Mouse (Mus musculus) right cerebral cortex, postnatal 36 days (tissue): ENCODE measurements around the gene Txndc16.

Experiments
- DNase-seq, 2 experiments: peaks; one replicate each; pipeline ENCODE4 v3.0.0; 2022; ENCODE audit warnings: low spot score in 2 of 2, mixed read lengths in 1 of 2

Txndc16 gene

DNA sequence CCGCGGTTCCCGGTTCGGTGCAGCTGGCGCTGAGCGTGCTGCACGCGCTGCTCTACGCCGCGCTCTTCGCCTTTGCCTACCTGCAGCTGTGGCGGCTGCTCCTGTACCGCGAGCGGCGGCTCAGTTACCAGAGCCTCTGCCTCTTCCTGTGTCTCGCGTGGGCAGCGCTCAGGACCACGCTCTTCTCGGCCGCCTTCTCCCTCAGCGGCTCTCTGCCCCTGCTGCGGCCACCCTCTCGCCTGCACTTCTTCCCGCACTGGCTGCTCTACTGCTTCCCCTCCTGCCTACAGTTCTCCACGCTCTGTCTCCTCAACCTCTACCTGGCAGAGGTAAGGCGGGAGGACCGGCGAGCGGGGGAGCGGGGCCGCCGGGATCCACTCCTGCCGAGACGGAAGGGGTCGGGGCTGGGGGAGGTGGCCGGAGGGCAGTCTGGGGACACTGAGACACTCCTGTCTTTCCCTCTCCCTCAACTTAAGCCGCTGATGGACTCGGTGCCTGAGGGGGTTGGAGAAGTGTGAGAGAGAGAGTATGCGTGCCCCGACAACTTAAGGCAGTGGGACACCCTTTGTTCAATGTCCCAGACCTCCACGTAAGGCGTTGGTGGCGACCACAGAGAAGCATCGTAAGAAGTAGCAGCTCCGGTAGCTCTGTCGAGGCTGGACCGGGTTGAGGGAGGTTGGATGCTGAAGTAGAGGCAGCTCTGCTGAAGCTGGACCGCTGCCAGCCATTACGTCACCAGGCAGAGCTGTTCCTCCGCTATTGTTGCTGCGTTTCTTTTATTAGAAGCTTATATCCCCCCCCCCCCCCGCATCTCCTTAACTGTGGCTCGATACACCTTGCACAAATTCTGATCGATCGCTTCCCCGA lies at the start of gene Txndc16:
Gene Txndc16, minus strand, starts transcription at position 239 of the 867 bp plus-strand sequence.
- DNase-seq: peak; percentile 66 to 72

DNA sequence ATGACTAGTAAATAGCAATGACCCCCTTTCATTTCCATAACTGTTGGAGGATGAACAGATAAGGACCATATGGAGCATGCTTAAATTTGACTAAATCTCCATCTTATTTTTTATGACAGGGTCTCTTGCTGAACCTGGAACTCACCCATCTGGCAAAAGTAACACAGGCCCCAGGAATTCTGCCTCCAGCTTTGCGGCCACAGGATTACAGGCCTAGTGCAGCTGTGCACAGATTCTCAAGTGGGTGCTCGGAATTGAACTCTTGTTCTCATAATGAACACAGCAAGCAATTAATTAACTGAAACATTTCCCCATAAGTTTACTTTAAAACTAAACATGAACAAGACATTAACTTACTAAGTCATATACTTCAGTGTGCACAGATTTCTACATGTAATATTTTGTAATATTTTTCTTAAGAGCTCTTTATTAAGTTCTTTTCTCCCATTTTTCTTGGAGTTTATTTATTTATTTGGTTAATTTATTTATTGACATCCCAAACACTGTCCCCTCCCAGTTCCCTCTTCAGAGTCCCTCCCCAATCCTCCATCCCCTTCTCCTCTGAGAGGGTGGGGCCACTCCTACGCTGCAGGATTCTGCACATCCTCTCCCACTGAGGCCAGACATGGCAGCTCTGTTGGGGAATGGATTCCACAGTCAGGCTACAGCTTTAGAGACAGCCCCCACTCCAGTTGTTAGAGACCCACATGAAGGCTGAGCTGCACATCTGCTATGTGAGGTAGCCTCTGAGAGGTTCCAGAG lies 43.9 kb upstream of the Txndc16 start:
- DNase-seq: no peak

DNA sequence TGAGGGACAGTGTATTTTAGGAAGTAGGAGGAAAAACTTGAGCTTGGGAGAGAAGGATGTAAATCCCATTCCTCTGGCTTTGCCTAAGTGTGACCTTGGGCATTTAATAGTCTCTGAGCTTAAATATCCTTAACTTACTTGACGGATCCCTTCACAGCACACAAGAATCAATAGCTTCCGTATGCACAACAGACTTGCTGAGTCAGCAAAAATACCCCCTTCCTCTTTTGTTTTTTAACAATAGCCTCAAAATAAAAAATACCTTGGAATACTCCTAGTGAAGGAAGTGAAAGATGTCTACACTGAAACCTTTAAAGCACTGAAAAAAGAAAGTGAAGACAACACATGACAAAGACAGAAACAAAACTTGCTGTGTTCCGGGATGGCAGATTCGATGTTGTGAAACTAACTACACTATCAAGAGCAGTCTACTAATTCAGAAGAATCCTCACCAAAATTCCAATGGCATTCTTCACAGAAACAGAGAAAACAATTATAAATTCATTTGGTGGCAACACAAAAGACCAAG lies 31.5 kb upstream of the Txndc16 start:
- DNase-seq: no peak

DNA sequence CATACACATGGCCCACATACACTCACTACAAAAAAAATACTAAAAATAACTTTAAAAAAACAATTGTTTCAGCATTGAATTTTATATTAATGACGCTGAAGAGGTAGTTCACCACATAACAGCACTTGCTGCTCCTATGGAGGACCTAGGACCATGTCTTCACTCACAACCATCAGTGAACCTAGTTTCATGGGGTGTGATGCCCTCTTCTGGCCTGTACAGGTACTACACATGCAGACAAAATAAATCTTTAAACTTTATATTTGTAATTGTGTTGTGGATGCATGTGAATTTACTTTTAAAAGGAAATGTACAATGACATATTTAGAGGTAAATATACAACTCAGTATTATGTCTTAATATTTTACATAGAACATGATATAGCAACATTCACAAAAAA lies 21.5 kb upstream of the Txndc16 start:
- no peak for DNase-seq

DNA sequence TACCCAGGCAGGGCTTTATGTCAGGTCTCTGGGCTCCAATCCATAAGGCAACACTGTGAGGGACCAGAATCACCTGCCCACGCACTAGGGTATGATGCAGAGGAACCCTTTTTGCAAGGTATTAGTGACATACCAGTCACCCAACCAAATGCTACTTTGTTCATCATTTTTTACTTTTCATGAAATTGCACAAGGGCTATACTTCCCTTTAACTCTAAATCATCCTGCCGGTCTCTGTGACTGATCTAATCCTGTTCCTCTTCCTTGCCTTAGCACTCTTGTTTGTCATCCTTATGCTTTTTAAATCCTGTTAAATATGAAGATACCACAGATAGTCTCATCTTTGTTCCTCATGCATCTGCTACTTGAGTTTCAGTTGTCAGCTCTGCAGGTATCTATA lies 18.9 kb upstream of the Txndc16 start:
- no peak for DNase-seq

DNA sequence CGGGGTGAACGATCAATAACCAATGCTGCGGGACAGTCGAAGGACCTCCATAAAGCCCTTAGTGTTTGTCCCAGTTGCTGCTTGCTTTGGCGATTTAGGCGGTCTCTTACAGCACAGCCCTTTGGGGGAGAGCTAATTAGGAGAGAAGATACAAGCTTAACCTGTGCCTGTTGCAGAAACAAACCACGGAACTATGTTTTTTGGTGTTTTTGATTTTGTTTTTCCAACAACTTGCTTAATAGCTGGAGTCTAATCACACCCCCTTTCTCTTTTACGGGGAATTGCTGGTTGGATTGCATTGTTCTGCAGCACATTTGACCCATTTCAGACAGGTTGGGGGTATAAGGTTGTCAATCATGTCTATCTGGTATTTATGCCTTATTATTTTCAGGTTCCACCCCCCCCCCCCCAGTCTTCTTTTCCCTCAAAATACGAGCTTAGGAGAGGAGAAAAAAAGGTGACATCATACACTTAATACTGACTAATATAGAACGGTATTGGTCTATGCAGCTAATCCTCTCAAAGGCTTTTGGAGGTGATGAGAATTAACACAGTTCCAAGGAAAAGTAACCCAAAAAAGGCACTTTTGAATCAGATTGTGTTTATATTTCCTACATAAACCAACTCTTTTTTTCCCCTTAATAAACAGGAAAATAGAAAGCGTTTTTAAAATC lies 966 bp upstream of the Txndc16 start:
- no peak for DNase-seq

DNA sequence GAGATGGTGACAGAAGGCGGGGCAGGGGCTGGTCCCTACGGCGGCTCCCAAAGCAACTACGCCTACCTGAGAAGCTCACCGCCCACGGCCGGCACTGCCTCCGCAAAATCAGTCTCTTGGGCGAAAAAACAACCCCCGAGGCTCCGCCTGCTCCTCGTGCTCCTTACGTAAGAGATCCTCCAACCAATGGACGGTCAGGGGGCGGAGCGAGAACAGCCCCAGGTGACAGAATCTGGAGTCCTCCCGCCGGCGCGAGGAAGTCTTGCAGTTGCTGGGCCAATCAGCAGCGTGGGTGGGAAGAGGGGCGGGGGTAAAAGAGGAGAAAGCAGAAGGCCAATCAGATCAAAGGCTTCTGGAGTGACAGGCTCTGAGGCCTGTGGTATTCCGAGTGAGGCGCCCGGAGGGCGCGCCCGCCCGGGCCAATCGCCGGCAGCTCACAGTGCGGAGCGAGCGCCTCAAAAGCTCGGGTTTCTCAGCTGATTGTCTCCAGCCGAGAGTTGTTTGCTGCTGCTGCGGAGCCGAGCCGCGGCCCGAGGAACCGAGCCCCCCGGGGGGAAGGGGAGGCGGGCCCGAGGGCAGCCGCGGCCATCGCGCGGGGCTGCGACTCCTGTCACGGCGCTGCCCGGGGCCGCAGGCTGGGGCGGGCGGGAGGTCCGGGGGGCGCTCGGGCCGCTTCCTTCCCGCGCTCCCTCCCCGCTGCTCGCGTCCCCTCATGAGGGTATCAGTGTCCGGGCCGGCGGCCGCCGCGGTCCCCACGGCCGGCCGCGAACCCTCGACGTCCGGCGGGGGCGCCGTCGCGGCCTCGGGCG lies 643 bp downstream of the Txndc16 start, which contains the start of gene Gpr137c:
Gene Gpr137c, plus strand, starts transcription at position 437 of the 809 bp plus-strand sequence.
- DNase-seq: peak; percentile 99

DNA sequence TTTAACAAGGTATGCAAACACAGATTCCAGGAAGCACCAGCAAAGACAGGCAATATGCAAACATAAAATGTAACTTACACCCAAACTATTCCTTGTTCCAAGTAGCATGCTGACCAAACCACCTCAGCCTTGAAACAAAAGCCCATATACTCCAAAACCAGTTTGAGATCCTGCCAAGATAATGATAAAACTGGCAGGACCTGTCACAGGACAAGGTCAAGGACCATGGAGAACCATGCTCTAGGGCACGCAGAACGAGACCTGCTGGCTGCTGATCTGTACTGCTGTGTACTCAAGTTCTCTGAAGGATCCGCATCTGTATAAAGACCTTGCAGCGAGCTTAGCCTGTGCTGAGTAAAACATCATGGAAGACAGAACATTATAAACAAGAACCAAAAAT lies 2.4 kb downstream of the Txndc16 start:
- no peak for DNase-seq

DNA sequence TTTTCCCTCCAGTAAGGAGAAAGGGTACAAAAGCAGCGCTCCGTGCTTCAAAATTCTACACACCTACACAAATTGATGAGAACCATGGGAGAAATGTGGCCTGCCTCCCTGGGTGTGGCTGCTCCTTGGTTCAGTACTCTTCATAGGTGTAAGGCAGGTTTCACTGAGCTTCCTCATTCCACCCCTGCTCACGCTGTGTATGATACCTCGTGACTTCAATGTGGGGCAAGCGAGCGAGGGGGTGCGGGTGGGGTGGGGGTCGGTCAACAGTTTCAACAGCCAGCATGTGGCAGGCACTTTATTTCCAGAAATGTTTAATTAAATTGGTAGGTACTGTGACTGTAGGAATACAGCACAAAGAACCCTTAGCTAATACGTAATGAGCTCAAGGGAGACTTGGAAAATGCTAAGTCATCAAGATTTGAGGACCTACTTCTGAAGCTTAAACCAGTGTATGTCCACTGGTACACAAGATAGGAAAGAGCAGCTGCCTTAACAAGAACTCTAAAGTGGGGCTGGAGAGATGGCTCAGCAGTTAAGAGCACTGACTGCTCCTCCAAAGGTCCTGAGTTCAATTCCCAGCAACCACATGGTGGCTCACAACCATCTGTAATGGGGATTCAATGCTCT lies 3.3 kb downstream of the Txndc16 start:
- no peak for DNase-seq

DNA sequence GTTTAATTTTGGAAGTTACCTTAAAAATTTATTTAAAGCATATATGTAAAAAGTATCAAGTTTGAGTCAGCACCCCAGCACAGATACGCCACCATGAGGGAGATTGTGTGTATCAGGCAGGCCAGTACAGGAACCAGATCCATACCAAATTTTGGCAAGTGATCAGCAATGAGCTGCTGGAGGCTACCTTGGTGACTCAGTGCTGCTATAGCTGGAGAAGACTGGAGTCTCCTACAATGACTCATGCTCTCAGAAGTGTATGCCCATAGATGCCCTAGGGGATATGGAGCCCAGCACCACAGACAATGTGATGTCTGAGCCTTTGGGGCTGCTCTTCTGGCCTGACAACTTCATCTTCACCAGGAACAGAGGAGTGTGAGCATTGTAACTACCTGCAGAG lies 8.7 kb downstream of the Txndc16 start:
- DNase-seq: no peak

DNA sequence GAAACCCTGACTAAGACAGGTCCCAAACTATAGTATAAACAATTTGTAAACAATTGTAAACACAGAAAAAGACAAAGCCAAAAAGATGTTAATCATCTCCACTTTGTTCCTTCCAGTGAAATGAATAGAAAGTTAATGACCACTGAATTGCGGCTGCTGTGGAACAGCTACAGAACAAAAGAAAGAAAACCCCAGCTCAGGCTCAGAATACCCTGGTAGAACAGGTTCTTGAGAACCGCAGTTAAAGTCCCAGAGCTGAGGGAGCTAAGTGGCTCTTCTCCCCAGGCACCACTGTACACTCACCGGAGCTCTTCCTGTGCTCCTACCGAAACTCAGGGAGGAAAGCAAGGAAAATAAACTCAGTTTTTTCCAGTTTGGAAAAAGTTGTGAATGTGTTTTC lies 9.4 kb downstream of the Txndc16 start:
- no peak for DNase-seq

DNA sequence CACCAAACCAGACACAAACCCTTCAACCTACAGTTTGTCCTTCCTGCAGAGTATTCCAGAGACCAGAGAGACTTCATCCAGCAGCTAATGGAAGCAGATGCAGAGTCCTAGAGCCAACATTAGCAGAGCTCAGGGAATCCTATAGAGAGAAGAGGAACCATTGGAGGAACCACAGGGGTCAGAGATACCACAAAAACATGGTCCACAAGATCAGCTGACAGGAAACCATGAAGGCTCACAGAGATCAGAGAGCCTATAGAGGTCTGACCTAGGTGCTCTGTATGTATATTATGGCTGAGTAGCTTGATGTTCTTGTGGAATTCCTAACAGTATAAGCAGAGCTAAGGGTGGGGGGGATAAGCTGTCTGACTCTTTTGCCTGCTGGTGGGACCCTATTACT lies 19.5 kb downstream of the Txndc16 start:
- DNase-seq: no peak

DNA sequence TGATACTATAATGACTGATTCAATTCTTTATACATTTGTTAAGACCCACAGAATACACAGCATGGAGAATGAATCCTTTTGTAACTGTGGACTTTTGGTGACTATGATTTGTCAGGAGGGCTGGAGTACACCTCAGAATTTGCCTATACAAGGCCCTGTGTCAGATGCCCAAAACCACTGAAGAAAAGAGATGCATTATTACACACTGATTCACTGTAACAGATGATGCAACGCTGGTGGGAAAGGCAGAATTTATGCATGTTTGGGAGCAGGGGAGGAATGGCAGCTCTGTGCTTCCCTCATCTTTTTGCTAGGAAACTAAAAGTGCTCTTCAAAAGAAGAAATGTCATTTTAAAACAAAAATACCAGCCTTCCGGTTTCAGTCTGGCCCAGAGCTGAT lies 29.1 kb downstream of the Txndc16 start:
- no peak for DNase-seq

DNA sequence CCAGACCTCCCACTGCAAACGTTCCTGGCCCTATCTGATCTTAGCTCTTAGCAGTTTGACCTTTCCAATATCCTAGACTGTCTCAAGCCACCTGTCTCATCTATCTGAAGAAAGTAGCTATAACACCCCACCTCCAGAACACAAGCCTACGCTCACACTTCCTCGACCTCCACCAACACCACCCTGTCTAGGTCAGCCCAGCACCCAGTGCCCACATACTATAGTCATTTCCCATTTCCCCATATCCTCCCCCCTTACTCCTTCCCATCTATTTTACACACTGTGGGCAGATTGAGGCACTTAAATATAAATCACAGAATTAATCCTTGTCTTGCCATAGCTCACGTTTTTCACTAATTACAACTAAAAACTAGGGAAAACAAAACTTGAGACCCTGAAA lies 38.5 kb downstream of the Txndc16 start:
- DNase-seq: no peak

DNA sequence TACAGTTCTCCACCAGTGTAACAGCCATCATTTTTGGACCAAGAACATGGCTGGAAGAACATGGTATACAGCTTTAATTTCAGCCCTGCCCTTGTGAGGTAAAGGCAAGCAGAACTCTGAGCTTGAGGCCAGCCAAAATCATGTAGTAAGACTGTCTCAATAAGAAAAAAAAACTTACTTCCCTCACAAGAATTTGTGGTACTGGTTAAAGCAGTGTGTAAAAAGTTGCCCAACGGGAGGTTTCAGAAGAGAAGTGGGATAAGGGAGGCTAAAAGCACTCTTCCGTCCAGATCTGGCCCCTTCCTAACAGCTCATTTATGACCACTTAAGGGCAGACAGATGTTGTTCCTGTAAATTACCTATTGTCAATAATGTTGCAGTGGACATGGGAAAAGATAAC lies 40.5 kb downstream of the Txndc16 start:
- DNase-seq: no peak

DNA sequence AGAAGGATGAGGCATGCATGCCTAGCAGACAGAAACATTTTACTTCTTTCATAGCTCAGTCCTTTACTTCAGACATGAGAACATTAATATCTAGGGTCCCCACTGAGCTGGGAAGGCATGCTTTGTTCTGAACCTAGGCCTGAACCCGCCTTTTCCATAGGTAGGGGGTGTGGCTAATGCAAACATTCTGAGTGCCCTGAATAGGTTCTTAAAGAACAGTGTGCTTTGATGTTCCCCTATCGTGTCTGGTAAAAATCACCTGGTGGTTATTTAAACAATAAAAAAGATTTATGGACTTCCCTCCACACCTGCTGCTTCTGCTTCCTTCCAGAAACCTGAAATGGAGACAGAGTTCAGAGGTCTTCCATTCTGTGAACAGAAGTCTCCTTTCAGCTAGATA lies 40.9 kb downstream of the Txndc16 start:
- DNase-seq: no peak

DNA sequence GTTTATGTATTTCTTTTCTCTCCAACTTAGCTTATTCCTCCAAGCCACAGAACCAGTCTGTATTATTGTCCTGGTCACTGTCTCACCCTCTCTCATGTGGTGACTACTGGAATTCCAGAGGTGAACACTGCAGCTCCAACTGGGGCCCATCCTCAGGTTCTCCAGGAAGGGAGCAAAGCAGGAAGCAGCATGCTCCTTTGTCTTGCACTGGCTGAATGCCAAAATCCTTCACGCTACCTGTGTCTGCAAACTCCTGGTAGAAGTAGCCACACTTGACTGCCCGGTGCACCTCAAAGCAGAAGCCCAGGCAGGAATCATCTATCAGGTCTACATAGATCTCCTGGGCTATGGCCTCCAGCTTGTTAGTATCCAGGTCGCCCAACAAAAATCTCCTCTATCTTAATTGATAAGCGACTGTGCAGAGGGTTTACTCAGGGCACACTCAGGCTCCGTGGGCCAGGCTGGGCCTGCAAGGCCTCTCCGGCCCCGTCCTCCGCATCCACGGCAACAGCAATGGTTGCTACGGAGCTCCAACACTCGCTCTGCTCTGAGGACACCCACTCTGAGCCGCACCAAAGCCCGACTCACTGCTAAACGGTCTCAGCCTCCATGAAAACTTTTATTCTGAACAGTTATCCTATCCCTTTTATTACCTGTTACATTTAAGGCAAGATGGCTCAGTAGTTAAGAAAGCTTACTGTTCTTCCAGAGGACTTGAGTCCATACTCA lies 45.0 kb downstream of the Txndc16 start:
- DNase-seq: no peak

DNA sequence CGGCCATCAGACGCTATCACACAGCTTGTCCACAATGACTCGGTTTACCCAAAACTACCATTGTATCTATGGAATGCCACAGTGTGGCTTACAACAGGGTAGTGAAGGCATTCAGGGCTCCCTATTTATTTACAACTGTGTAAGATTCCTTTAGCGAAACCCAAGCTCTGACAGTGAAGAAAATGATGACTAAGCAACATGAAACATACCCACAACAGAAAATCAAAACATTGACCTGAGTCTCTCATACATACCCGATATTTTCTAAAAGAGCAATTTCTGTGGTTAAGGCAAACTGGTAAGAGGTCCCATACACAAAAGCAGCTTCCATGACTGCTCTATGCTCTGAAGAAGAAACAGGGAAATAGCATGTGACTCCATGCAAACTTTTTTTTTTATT lies 47.9 kb downstream of the Txndc16 start:
- no peak for DNase-seq

DNA sequence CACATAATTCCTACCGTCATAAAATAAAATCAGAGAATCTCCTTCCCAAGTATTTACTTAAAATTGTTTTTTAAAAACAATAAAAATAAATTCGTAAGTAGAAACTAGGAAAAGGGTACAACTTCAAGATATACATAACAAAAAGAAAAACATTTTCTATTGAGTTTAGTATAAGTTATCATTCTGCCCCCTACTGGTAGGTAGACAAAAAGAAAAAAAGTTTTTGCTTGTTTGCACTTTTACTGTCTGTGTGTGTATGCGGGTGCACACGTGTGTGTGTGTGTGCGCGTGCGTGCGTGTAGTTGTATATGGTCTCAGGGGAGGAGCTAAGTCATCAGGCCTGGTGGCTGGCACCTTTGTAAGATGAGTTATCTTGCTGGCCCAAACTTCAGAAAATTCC lies 52.8 kb downstream of the Txndc16 start:
- no peak for DNase-seq

DNA sequence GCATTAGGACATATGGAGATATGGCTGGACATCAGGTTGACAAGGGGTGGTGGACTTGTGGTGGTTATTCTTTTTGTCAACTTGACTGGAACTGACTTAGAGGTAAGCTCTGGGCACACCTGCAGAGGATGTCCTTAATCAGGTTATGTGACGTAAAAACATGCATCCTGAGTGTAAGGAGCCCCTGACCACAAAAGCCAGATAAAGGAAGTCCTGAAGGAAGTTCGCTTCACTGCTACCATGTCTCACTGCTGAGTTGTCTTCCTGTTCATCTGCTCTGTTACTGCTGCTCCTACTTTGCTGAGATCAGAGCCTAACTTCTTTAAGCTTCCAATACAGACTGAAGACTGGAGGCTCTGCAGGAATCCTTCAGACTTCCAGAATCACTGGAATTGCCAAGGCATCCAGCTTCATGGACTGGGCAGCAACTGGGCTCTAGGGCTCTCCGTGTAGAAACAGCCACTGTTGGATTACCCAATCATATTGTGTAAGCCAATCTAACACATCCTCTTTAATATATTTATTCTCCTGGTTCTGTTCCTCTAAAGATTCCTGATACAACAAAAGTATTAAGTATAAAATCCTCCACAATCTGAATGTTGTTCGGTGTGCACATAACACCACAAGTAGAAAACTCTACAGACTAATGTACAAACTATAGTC lies 64.5 kb downstream of the Txndc16 start:
- no peak for DNase-seq
